Mouse (Mus musculus): ENCODE results near the gene Hcn1. TPM values are rescaled to one million over a fixed set of nuclear protein-coding genes. Genes with fewer than 3 reads are reported as not detected.

Gene Hcn1
- polyA plus RNA-seq, 1 experiment, result not detected

- TF ChIP-seq GATA1 (IDR thresholded peaks at IDR 0.05; ENCODE audit: low read length), result no peak
Measured at GRCm38 (mm10) chr13:118023381-118023780, 421.3 kb downstream of the Hcn1 start.

GRCm38 (mm10) chr13:118026510-118026909 lies 424.4 kb downstream of the Hcn1 start:
- TF ChIP-seq GATA1 (IDR thresholded peaks at IDR 0.05; ENCODE audit: low read length), result no peak

- no peak for TF ChIP-seq GATA1 (IDR thresholded peaks at IDR 0.05; ENCODE audit: low read length)
Measured at GRCm38 (mm10) chr13:118027868-118028267, 425.7 kb downstream of the Hcn1 start.

- TF ChIP-seq GATA1 (IDR thresholded peaks at IDR 0.05; ENCODE audit: low read length), result no peak
Measured at GRCm38 (mm10) chr13:118028662-118029061, 426.5 kb downstream of the Hcn1 start.

GRCm38 (mm10) chr13:118029579-118029978 lies 427.5 kb downstream of the Hcn1 start:
- TF ChIP-seq GATA1 (IDR thresholded peaks at IDR 0.05; ENCODE audit: low read length), result no peak

- TF ChIP-seq GATA1 (IDR thresholded peaks at IDR 0.05; ENCODE audit: low read length), result no peak
Measured at GRCm38 (mm10) chr13:118035598-118035997, 433.5 kb downstream of the Hcn1 start.

All from G1E-ER4 (cell line).